Mouse (Mus musculus) embryonic facial prominence, embryonic 10.5 days (tissue): ENCODE results near the gene Rps11. TPM values are rescaled to one million over a fixed set of nuclear protein-coding genes. Genes with fewer than 3 reads are reported as not detected.
A peak's percentile ranks its signal among the peaks of the same experiment; 100 is the strongest.
"Not testable (repeated sequence)": the region's sequence is repeated elsewhere in the genome, so short reads cannot be mapped to it uniquely, and the experiment has no call there.

ENCODE experiments used
- DNase-seq: peaks from one replicate; pipeline ENCODE4 v3.0.0-alpha.2; 2017; ENCODE audit warnings: low spot score
- H3K27ac ChIP-seq: fragments of 300-500 bp; sonication (generic); replicated peaks from 2 replicates; pipeline ENCODE4 v1.5.1; 2016; ENCODE audit warnings: mild to moderate bottlenecking
- H3K27me3 ChIP-seq: fragments of 300-500 bp; sonication (generic); replicated peaks from 2 replicates; pipeline ENCODE4 v1.6.1; 2016; ENCODE audit warnings: low read depth, mild to moderate bottlenecking; ENCODE audit not compliant: poor library complexity, severe bottlenecking
- H3K36me3 ChIP-seq: fragments of 300-500 bp; sonication (generic); replicated peaks from 2 replicates; pipeline ENCODE4 v1.6.1; 2016; ENCODE audit warnings: mild to moderate bottlenecking, moderate library complexity
- H3K4me1 ChIP-seq: fragments of 300-500 bp; sonication (generic); 2 replicates; pipeline ENCODE4 v1.6.1; 2016
- H3K4me3 ChIP-seq: fragments of 300-500 bp; sonication (generic); 2 replicates; pipeline ENCODE4 v1.5.1; 2016; ENCODE audit warnings: mild to moderate bottlenecking, moderate library complexity
- H3K9me3 ChIP-seq: fragments of 300-500 bp; sonication (generic); 2 replicates; pipeline ENCODE4 v1.6.1; 2016; ENCODE audit warnings: mild to moderate bottlenecking
- WGBS: fragments of 180-500 bp; shearing (Covaris S2); methylation state at CpG from one replicate; pipeline ENCODE4 v1.1.7; 2016; 5-methylcytosine and 5-hydroxymethylcytosine counted together
- polyA plus RNA-seq: library from polyadenylated mRNA; unstranded; fragments of >200 nt; fragmentation: Nextera tagmentation; extraction: Ambion mirVana; gene quantifications from 2 replicates; pipeline ENCODE4 v1.2.1, GENCODE M21; 2016

Rps11 gene
- polyA plus RNA-seq, 1 experiment from 2014 or later, result 1,885 TPM

DNA sequence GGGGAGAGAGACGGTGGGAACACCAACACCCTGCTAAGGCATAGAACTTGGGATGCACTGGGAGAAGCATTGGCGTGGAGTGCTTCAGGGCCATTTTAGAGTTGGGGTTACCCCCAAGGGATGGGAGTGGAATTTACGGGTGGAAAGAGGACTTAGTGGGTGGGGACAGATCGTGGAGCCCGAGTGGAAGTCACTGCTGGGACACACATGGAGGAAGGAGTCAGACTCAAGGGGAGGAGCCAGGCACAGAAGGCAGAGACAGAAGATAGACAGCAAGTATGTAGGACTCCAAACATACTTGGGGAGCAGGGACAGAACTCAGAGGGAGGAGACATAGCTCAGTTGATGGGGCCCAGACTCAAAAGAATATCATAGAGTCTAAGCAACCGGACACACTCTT lies 38.3 kb upstream of the Rps11 start:
- no peak for DNase-seq
- peak overlapping the region; percentile 51 for H3K4me3 ChIP-seq
- peaks cover 54% of the 10 kb centered on the region for H3K27me3 ChIP-seq
- peaks cover 17% of the 10 kb centered on the region for H3K4me1 ChIP-seq
- peaks cover 37% of the 10 kb centered on the region for H3K36me3 ChIP-seq
- H3K27ac ChIP-seq, result peak overlapping the region; percentile 42
- no peaks in the 10 kb centered on the region for H3K9me3 ChIP-seq
- WGBS, result 29% methylated on average over 6 of the region's 6 CpGs

DNA sequence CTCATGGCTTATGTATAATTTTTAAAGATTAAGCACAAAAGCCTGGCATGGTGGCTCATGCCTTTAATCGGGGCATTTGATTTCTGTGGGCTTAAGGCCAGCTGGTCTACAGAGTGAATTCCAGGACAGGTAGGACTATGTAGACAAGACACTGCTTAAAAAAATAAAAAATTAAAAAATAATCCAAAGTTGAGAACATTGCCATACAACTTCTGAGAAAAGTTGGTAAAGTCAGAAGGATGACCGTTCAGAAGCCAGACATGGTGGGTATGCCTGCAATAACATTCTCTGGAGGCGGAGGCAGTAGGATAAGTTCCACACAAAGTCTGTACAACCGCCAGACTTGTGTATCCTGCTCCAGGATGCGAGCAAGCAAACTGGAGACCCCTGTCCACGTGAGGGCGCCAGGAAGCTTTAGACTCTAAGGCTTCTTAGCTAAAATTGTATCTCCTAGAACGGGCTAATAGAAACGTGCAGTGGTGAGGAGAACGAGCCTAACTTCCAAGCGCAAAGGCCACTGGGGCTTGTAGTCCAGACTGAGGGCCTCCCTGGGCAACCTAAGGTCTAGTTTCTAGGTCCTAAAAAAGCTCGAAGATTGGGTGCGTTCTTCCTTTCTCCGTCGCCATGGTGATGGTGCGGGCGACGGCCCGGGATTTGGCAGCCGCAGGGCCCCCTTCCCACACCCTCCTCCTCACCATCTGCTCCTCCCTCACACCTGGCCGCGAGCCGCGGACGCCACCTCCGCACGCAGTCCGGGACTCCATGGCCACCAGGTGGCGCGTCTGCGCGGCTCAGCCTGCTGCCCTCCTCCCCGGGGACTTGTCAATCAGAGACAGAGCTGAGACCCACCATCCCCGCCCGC lies 37.6 kb upstream of the Rps11 start:
- peak overlapping the region; percentile 42 for H3K27ac ChIP-seq
- H3K4me3 ChIP-seq, result peak overlapping the region; percentile 51
- H3K9me3 ChIP-seq, result no peaks in the 10 kb centered on the region
- peaks cover 17% of the 10 kb centered on the region for H3K4me1 ChIP-seq
- H3K36me3 ChIP-seq, result peaks cover 42% of the 10 kb centered on the region
- WGBS, result 5% methylated on average over 35 of the region's 35 CpGs
- peaks cover 47% of the 10 kb centered on the region for H3K27me3 ChIP-seq
- DNase-seq, result peak; percentile 92

DNA sequence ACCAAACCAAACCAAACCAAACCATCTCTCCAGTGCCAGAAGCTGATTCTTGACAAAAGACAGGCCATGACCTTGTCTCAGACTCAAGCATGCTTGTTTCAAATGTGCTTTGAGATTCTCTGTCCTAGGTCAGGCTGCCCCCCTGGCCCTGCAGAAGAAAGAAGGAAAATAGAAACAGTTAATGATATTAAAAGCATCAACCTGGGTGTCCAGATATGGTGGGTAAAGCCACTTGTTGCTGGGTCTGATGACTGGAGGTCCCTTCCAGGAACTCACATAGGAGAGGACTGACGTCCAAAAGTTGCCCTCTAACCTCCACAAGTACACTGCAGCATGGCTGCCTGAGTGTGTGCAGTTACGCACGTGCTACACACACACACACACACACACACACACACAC lies 36.6 kb upstream of the Rps11 start:
- Histone ChIP-seq H3K36me3 (peaks cover 50% of the 10 kb centered on the region), H3K4me1 (peaks cover 17% of the 10 kb centered on the region), H3K27me3 (peaks cover 37% of the 10 kb centered on the region), H3K9me3 (no peaks in the 10 kb centered on the region), H3K27ac (no peak overlapping the region), H3K4me3 (no peak overlapping the region)
- no peak for DNase-seq
- WGBS, result 91% methylated on average over 3 of the region's 3 CpGs

DNA sequence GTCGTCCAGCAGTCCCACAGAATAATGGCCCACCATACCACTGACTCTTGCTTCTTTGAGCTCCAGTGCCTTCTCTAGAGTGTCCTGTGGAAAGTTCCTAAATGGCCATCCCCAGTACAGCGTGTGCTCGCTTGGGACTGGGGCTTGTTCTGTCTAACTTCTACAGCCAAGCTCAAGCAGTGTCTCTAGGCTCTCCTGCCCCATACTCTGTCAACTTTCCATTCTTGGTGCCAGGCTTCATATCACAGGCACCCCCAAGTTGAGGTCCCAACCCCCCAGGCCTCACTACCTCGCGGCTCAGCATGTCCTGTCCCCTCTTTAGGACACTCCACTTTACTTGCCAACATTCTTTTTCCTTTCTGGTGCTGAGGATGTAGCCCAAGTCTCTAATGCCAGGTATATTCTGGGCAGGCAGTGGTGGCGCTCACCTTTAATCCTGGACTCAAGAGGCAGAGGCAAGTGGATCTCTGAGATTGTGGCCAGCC lies 36.1 kb upstream of the Rps11 start:
- H3K9me3 ChIP-seq, result no peaks in the 10 kb centered on the region
- H3K36me3 ChIP-seq, result peaks cover 50% of the 10 kb centered on the region
- H3K4me1 ChIP-seq, result peaks cover 17% of the 10 kb centered on the region
- WGBS, result 90% methylated on average over 6 of the region's 6 CpGs
- peaks cover 32% of the 10 kb centered on the region for H3K27me3 ChIP-seq
- H3K4me3 ChIP-seq, result no peak overlapping the region
- DNase-seq, result no peak
- no peak overlapping the region for H3K27ac ChIP-seq

DNA sequence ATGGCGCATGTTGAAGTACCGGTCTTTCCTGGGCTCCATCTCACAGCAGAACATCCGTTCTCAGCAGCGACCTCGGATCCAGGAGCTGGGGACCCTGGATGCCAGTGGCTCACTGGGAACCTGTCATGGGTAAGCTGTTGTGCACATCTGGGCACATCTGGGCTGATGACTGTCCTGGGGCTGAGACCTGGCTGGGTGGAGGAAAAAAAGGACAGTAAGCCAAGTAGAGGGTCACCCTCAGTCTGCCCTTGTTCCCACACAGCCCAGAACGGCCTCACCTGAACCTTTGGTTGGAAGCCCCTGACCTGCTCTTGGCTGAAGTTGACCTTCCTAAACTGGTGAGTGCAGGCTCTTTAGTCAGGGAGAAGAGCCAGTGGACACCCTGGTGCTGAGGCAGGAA lies 34.8 kb upstream of the Rps11 start:
- H3K4me3 ChIP-seq, result no peak overlapping the region
- no peak for DNase-seq
- peaks cover 18% of the 10 kb centered on the region for H3K27me3 ChIP-seq
- peaks cover 50% of the 10 kb centered on the region for H3K36me3 ChIP-seq
- no peak overlapping the region for H3K27ac ChIP-seq
- no peaks in the 10 kb centered on the region for H3K9me3 ChIP-seq
- peaks cover 24% of the 10 kb centered on the region for H3K4me1 ChIP-seq
- WGBS, result 92% methylated on average over 6 of the region's 6 CpGs

DNA sequence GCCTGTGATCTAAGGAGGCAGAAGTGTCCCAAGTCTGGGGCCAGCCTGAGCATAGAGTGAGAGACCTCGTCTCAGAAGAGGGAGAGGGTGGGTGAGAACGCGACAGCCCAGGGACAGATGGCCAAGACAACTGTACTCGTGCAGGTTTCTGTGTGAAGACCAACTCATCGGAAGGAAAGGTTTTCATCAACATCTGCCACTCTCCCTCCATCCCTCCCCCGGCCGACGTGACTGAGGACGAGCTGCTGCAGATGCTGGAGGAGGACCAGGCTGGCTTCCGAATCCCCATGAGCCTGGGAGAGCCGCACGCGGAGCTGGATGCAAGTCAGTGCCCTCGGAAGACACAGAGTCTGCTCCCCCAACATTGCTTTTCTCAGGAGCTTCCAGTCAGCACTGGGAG lies 33.2 kb upstream of the Rps11 start:
- no peak for DNase-seq
- H3K27me3 ChIP-seq, result peaks cover 3% of the 10 kb centered on the region
- peaks cover 50% of the 10 kb centered on the region for H3K36me3 ChIP-seq
- H3K27ac ChIP-seq, result no peak overlapping the region
- H3K4me3 ChIP-seq, result no peak overlapping the region
- WGBS, result 87% methylated on average over 14 of the region's 14 CpGs
- H3K4me1 ChIP-seq, result peaks cover 22% of the 10 kb centered on the region
- no peaks in the 10 kb centered on the region for H3K9me3 ChIP-seq

DNA sequence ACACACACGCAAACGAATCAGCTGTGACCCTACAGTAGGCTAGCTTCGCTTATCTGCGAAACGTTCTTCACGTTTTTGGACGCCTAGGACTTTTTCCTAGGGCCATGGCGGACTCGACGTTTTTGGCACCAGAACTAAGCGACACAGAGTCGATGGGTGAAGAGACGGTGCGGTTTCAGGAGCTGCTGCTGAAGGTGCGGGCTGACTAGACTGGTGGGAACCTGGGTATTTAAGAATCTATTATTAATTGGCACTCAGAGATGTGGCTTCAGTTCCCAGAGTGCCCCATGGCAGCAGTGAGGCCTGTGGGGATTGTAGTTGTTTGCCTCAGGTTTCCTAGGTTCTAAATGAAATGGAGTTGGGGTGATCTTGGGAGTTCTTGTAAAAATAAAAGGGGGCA lies 32.0 kb upstream of the Rps11 start:
- H3K4me1 ChIP-seq, result peaks cover 22% of the 10 kb centered on the region
- H3K36me3 ChIP-seq, result peaks cover 50% of the 10 kb centered on the region
- no peaks in the 10 kb centered on the region for H3K9me3 ChIP-seq
- no peak overlapping the region for H3K4me3 ChIP-seq
- 95% methylated on average over 15 of the region's 15 CpGs for WGBS
- DNase-seq, result no peak
- no peaks in the 10 kb centered on the region for H3K27me3 ChIP-seq
- H3K27ac ChIP-seq, result no peak overlapping the region

DNA sequence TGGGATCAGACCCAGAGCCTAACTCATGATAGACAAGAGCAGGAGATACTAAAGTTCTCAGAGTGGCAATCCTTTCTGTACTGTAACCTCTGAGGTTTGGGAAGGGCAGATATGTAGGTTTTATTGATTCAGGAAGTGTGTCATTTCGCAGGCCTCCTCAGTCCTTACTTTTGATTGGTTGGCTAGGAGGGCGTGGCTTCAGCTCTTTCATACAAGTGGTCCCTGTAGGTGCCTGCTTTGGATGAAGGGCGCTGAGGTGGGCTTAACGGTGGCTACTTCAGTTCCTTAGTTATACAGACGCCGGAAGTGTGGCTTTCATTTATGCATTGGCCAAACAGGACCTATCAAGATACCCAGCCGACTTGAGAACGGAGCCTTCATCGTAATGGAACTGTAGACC lies 31.4 kb upstream of the Rps11 start:
- Histone ChIP-seq H3K27ac (no peak overlapping the region), H3K4me3 (no peak overlapping the region; the same call in 1 of the 2 replicates), H3K9me3 (no peaks in the 10 kb centered on the region), H3K36me3 (peaks cover 43% of the 10 kb centered on the region), H3K4me1 (peaks cover 28% of the 10 kb centered on the region), H3K27me3 (no peaks in the 10 kb centered on the region)
- no peak for DNase-seq
- WGBS, result 85% methylated on average over 9 of the region's 9 CpGs

DNA sequence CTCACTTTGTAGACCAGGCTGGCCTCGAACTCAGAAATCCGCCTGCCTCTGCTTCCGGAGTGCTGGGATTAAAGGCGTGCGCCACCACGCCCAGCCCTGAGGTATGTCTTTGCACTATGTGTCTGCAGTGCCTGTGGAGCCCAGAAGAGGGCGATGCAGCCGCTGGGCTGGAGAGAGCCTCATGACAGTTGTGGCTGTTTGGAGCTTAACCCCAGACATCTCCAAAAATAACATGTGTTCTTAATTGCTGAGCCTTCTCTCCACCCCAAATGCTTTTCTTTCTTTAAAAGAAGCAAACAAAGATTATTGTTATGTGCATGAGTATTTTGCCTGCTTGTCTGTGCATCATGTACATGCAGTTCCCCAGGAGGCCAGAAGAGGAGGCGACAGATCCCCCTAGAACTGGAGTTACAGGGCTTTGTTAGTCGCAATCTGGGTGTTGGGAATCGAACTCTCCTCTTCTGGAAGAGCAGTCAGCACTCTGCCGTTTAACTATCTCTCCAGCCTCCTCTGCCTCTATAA lies 30.8 kb upstream of the Rps11 start:
- H3K4me3 ChIP-seq, result peak overlapping the region; percentile 73
- H3K27me3 ChIP-seq, result no peaks in the 10 kb centered on the region
- peaks cover 33% of the 10 kb centered on the region for H3K4me1 ChIP-seq
- WGBS, result 80% methylated on average over 12 of the region's 12 CpGs
- H3K9me3 ChIP-seq, result no peaks in the 10 kb centered on the region
- peak overlapping the region; percentile 97 for H3K27ac ChIP-seq
- peaks cover 38% of the 10 kb centered on the region for H3K36me3 ChIP-seq
- DNase-seq, result no peak

DNA sequence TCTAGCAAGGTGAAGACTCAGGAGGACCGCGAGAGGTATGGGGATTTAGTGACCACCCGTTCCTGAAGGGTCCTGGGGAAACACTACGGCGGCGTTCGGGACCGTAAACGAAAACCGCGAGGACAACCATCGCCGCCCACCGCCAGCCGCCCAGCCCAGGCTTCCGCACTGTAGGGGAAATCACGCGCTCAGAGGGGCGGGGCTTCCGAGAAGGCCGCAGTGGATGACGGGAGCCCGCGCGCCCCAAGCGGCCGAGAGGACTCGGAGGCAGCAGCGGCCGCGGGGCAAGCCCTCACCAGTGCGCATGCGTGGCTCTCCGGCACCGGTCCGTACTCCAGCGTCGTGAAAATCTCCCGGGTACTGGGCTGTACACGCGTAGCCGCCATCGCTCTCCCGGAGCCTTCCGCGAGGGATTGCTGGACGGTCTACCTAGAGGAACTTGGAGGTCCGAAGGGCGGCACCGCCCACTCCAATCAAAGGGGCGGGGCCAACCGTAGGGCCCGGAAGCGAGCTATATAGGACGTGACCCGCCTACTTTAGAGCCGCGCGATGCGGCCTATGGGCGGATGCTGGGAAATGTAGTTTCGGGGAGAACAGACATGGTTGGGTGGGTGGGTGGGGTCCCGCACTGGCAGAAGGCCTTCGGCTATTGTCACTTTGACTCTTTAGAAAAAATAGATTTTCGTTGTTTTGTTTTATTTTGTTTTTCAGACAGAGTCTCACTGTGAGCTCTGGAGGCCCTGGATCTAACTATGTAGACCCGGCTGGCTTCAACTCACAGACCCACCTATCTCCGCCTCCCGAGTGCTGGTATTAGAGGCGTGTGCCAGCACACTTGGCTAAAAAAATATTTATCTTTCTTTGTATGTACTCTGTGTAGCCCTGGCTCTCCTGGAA lies 30.1 kb upstream of the Rps11 start, which contains the start of the genes Pih1d1 and Aldh16a1:
TSS of gene Pih1d1 (plus strand) at position 208 of the 897 bp plus-strand sequence.
TSS of gene Aldh16a1 (minus strand) at position 489 of the 897 bp plus-strand sequence.
- DNase-seq, result peak; percentile 98
- peak within 1 kb of the TSS; percentile 73 for H3K4me3 ChIP-seq
- 6% methylated on average over 69 of the region's 69 CpGs for whole genome bisulfite sequencing
- no peaks in the 10 kb centered on the region for H3K27me3 ChIP-seq
- peak within 1 kb of the TSS; percentile 97 for H3K27ac ChIP-seq
- H3K4me1 ChIP-seq, result peaks cover 40% of the 10 kb centered on the region
- H3K9me3 ChIP-seq, result no peaks in the 10 kb centered on the region
- H3K36me3 ChIP-seq, result peaks cover 34% of the 10 kb centered on the region

DNA sequence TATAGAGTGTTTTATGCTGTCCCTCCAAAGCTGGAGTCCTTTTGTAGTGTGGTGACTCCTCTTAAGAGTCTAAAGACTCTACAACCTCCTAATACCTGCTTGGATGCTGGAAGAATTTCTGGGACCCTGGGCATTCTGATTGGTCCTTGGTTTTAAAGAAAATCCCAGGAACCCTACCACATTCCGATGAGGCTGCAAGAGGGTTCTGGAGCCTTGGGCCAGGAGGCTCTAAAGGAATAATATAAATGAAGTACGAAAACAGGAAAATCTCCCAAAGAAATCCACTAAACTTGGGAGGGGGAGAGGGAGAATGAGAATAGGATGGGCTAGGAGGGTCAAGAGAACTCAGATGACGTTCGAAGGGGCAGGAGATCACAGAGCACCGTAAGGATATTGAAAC lies 29.3 kb upstream of the Rps11 start:
- peak overlapping the region; percentile 97 for H3K27ac ChIP-seq
- 6% methylated on average over 5 of the region's 5 CpGs for WGBS

DNA sequence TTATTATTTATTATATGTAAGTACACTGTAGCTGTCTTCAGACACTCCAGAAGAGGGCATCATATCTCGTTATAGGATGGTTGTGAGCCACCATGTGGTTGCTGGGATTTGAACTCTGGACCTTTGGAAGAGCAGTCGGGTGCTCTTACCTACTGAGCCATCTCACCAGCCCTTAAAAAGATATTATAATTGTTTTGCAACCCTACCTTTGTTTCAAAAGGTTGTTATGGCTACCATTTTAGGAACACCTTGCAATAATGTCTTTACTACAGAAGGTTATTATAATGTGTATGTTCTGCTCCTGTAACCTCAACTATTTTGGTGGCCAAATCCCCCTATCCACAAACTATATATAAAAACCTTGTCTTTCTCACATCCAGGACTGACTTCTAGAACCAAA lies 28.8 kb upstream of the Rps11 start:
- WGBS, result 93% methylated on average over 2 of the region's 2 CpGs
- H3K27me3 ChIP-seq, DNase-seq, H3K9me3 ChIP-seq: not testable (repeated sequence)
- Histone ChIP-seq H3K4me1 (peaks cover 45% of the 10 kb centered on the region), H3K4me3 (peak overlapping the region; percentile 73), H3K27ac (peak overlapping the region; percentile 97; the same call in 1 of the 2 replicates), H3K36me3 (peaks cover 33% of the 10 kb centered on the region)

More for the DNA sequence above, 29.3 kb upstream of the Rps11 start:
- H3K4me1 ChIP-seq, result peaks cover 43% of the 10 kb centered on the region
- DNase-seq, result no peak
- no peaks in the 10 kb centered on the region for H3K9me3 ChIP-seq
- peak overlapping the region; percentile 73 for H3K4me3 ChIP-seq
- no peaks in the 10 kb centered on the region for H3K27me3 ChIP-seq
- H3K36me3 ChIP-seq, result peaks cover 33% of the 10 kb centered on the region
